Comparison of ENCODE assay signal across 18 mouse cellular contexts in the genomic region with DNA sequence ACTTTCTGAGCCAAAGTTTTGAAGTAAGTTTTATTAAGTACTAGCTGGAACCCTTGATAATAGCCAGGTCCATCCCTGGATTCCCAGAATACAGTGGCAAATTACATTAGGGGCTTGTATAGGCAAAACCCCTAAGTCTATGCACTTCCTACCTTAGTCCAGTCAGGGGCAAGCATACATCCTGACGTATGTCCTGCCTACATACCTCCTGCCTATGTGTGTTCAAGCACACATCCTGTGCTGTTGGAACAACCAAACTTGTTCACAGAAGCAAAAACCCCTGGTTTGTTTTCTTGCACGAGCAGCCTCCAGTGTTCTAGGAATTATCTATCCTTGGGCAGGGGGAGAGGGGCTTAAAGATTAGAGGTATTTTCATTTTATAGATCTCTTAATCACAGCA.
"Had no signal": no experiment of that assay in that cellular context is flagged by ENCODE, and none has a peak within 500 bp of the region (broad histone marks: within the 10 kb centered on the region; RNA-seq: fewer than 3 reads in every experiment).

No protein-coding gene starts in this region.

- H3K4me3 ChIP-seq: limb, embryonic 12.5 days; limb, embryonic 15.5 days; liver, embryonic 15.5 days; stomach, embryonic 15.5 days had no signal

- H3K27me3 ChIP-seq: limb, embryonic 12.5 days; limb, embryonic 15.5 days; liver, embryonic 15.5 days; stomach, embryonic 15.5 days had no signal

- H3K9ac ChIP-seq: limb, embryonic 12.5 days; limb, embryonic 15.5 days; liver, embryonic 15.5 days; stomach, embryonic 15.5 days had no signal

- H3K27ac ChIP-seq: limb, embryonic 12.5 days; limb, embryonic 15.5 days; stomach, embryonic 15.5 days had no signal

- H3K4me2 ChIP-seq: limb, embryonic 12.5 days; limb, embryonic 15.5 days; liver, embryonic 15.5 days; stomach, embryonic 15.5 days had no signal

- ATAC-seq: intestine, embryonic 16.5 days had no signal

- H3K36me3 ChIP-seq: limb, embryonic 12.5 days; limb, embryonic 15.5 days; liver, embryonic 15.5 days; stomach, embryonic 15.5 days had no signal

- DNase-seq: kidney, adult 18-20 months; kidney, adult 9 months; kidney, postnatal 14 days; kidney, postnatal 4 days; left cerebral cortex, postnatal 4 days; lung, adult 2 months; lung, postnatal 14 days; lung, postnatal 4 days; midbrain, embryonic 14.5 days; right cerebral cortex, adult 18-20 months; right cerebral cortex, postnatal 14 days; right cerebral cortex, postnatal 4 days; thymus, postnatal 25 days had no signal

- H3K4me1 ChIP-seq: limb, embryonic 12.5 days; limb, embryonic 15.5 days; stomach, embryonic 15.5 days had no signal

- H3K9me3 ChIP-seq: limb, embryonic 12.5 days; limb, embryonic 15.5 days; liver, embryonic 15.5 days; stomach, embryonic 15.5 days had no signal
